Mouse (Mus musculus): ENCODE measurements at regions not wholly inside any gene's neighbourhood (a gene's known extent, or its start where the extent isn't known, plus 50 kb on each side); places are given as distances from the start of the nearest gene placed in this dataset.

GRCm38 (mm10) chr6:31190070-31190469, 208.5 kb upstream of the Mkln1 start:
- Histone ChIP-seq H3K27ac (ENCODE audit: low read length) (no peak overlapping the region), H3K36me3 (ENCODE audit: insufficient read depth, low read length) (no peaks in the 10 kb centered on the region), H3K9me3 (ENCODE audit: low read length) (no peaks in the 10 kb centered on the region), H3K27me3 (ENCODE audit: insufficient read depth, low read length) (no peaks in the 10 kb centered on the region), H3K4me2 (replicated peaks; ENCODE audit: low read depth, low read length) (no peak overlapping the region), H3K4me1 (ENCODE audit: insufficient read depth, low read length) (no peaks in the 10 kb centered on the region), H3K9ac (replicated peaks; ENCODE audit: low read length) (no peak overlapping the region), H3K4me3 (ENCODE audit: low read length) (no peak overlapping the region)
- no peak for ATAC-seq (ENCODE audit: low FRiP score, low TSS enrichment)
- 77% methylated on average over 5 of the region's 5 CpGs for WGBS

- no peak overlapping the region for H3K27ac ChIP-seq (ENCODE audit: low read length)
- no peak overlapping the region for H3K4me3 ChIP-seq (ENCODE audit: low read length)
- H3K27me3 ChIP-seq (ENCODE audit: insufficient read depth, low read length), result no peaks in the 10 kb centered on the region
- no peak overlapping the region for H3K4me2 ChIP-seq (replicated peaks; ENCODE audit: low read depth, low read length)
- ATAC-seq (ENCODE audit: low FRiP score, low TSS enrichment), result no peak
- H3K36me3 ChIP-seq (ENCODE audit: insufficient read depth, low read length), result no peaks in the 10 kb centered on the region
- WGBS, result 47% methylated on average over 5 of the region's 5 CpGs
- no peaks in the 10 kb centered on the region for H3K4me1 ChIP-seq (ENCODE audit: insufficient read depth, low read length)
- H3K9me3 ChIP-seq (ENCODE audit: low read length), result no peaks in the 10 kb centered on the region
- H3K9ac ChIP-seq (replicated peaks; ENCODE audit: low read length), result no peak overlapping the region
Observed at GRCm38 (mm10) chr6:31190628-31191373, 207.7 kb upstream of the Mkln1 start.

GRCm38 (mm10) chr6:31191577-31191976, 207.0 kb upstream of the Mkln1 start:
- no peak for ATAC-seq (ENCODE audit: low FRiP score, low TSS enrichment)
- no peak overlapping the region for H3K4me3 ChIP-seq (ENCODE audit: low read length)
- no peaks in the 10 kb centered on the region for H3K27me3 ChIP-seq (ENCODE audit: insufficient read depth, low read length)
- H3K9me3 ChIP-seq (ENCODE audit: low read length), result no peaks in the 10 kb centered on the region
- no peak overlapping the region for H3K4me2 ChIP-seq (replicated peaks; ENCODE audit: low read depth, low read length)
- no peaks in the 10 kb centered on the region for H3K36me3 ChIP-seq (ENCODE audit: insufficient read depth, low read length)
- H3K9ac ChIP-seq (replicated peaks; ENCODE audit: low read length), result no peak overlapping the region
- H3K27ac ChIP-seq (ENCODE audit: low read length), result no peak overlapping the region
- WGBS, result 91% methylated on average over 14 of the region's 14 CpGs
- no peaks in the 10 kb centered on the region for H3K4me1 ChIP-seq (ENCODE audit: insufficient read depth, low read length)

- H3K9me3 ChIP-seq (ENCODE audit: low read length), result no peaks in the 10 kb centered on the region
- no peak overlapping the region for H3K27ac ChIP-seq (ENCODE audit: low read length)
- H3K4me2 ChIP-seq (replicated peaks; ENCODE audit: low read depth, low read length), result no peak overlapping the region
- no peaks in the 10 kb centered on the region for H3K27me3 ChIP-seq (ENCODE audit: insufficient read depth, low read length)
- H3K4me1 ChIP-seq (ENCODE audit: insufficient read depth, low read length), result no peaks in the 10 kb centered on the region
- no peak overlapping the region for H3K9ac ChIP-seq (replicated peaks; ENCODE audit: low read length)
- no peak overlapping the region for H3K4me3 ChIP-seq (ENCODE audit: low read length)
- no peaks in the 10 kb centered on the region for H3K36me3 ChIP-seq (ENCODE audit: insufficient read depth, low read length)
- 92% methylated on average over 4 of the region's 4 CpGs for WGBS
- no peak for ATAC-seq (ENCODE audit: low FRiP score, low TSS enrichment)
Observed at GRCm38 (mm10) chr6:31192197-31192596, 206.3 kb upstream of the Mkln1 start.

GRCm38 (mm10) chr6:31193202-31193601, 205.3 kb upstream of the Mkln1 start:
- H3K27me3 ChIP-seq (ENCODE audit: insufficient read depth, low read length), result no peaks in the 10 kb centered on the region
- H3K4me3 ChIP-seq (ENCODE audit: low read length), result no peak overlapping the region
- H3K4me1 ChIP-seq (ENCODE audit: insufficient read depth, low read length), result no peaks in the 10 kb centered on the region
- H3K9ac ChIP-seq (replicated peaks; ENCODE audit: low read length), result no peak overlapping the region
- H3K9me3 ChIP-seq (ENCODE audit: low read length), result no peaks in the 10 kb centered on the region
- no peaks in the 10 kb centered on the region for H3K36me3 ChIP-seq (ENCODE audit: insufficient read depth, low read length)
- ATAC-seq (ENCODE audit: low FRiP score, low TSS enrichment), result no peak
- no peak overlapping the region for H3K4me2 ChIP-seq (replicated peaks; ENCODE audit: low read depth, low read length)
- no peak overlapping the region for H3K27ac ChIP-seq (ENCODE audit: low read length)
- WGBS, result 78% methylated on average over 5 of the region's 5 CpGs

GRCm38 (mm10) chr6:31197631-31198338, 200.8 kb upstream of the Mkln1 start:
- H3K9me3 ChIP-seq (ENCODE audit: low read length), result no peaks in the 10 kb centered on the region
- H3K9ac ChIP-seq (replicated peaks; ENCODE audit: low read length), result no peak overlapping the region
- no peaks in the 10 kb centered on the region for H3K4me1 ChIP-seq (ENCODE audit: insufficient read depth, low read length)
- H3K4me2 ChIP-seq (replicated peaks; ENCODE audit: low read depth, low read length), result no peak overlapping the region
- H3K36me3 ChIP-seq (ENCODE audit: insufficient read depth, low read length), result no peaks in the 10 kb centered on the region
- WGBS, result 62% methylated on average over 4 of the region's 4 CpGs
- no peak overlapping the region for H3K27ac ChIP-seq (ENCODE audit: low read length)
- no peak overlapping the region for H3K4me3 ChIP-seq (ENCODE audit: low read length)
- no peak for ATAC-seq (ENCODE audit: low FRiP score, low TSS enrichment)
- H3K27me3 ChIP-seq (ENCODE audit: insufficient read depth, low read length), result no peaks in the 10 kb centered on the region

GRCm38 (mm10) chr6:31198340-31198739, 200.2 kb upstream of the Mkln1 start:
- no peak for ATAC-seq (ENCODE audit: low FRiP score, low TSS enrichment)
- Histone ChIP-seq H3K4me3 (ENCODE audit: low read length) (no peak overlapping the region), H3K4me1 (ENCODE audit: insufficient read depth, low read length) (no peaks in the 10 kb centered on the region), H3K4me2 (replicated peaks; ENCODE audit: low read depth, low read length) (no peak overlapping the region), H3K9ac (replicated peaks; ENCODE audit: low read length) (no peak overlapping the region), H3K27ac (ENCODE audit: low read length) (no peak overlapping the region), H3K36me3 (ENCODE audit: insufficient read depth, low read length) (no peaks in the 10 kb centered on the region), H3K9me3 (ENCODE audit: low read length) (no peaks in the 10 kb centered on the region), H3K27me3 (ENCODE audit: insufficient read depth, low read length) (no peaks in the 10 kb centered on the region)
- 66% methylated on average over 8 of the region's 8 CpGs for WGBS

GRCm38 (mm10) chr6:31200705-31201104, 197.8 kb upstream of the Mkln1 start:
- no peak for ATAC-seq (ENCODE audit: low FRiP score, low TSS enrichment)
- 84% methylated on average over 3 of the region's 3 CpGs for WGBS
- H3K36me3 ChIP-seq (ENCODE audit: insufficient read depth, low read length), result no peaks in the 10 kb centered on the region

GRCm38 (mm10) chr6:31201375-31201972, 197.1 kb upstream of the Mkln1 start:
- ATAC-seq (ENCODE audit: low FRiP score, low TSS enrichment), result no peak
- no peak overlapping the region for H3K4me3 ChIP-seq (ENCODE audit: low read length)
- 82% methylated on average over 4 of the region's 4 CpGs for WGBS

More at GRCm38 (mm10) chr6:31200705-31201104, 197.8 kb upstream of the Mkln1 start:
- Histone ChIP-seq H3K4me2 (replicated peaks; ENCODE audit: low read depth, low read length) (no peak overlapping the region), H3K27ac (ENCODE audit: low read length) (no peak overlapping the region), H3K4me1 (ENCODE audit: insufficient read depth, low read length) (no peaks in the 10 kb centered on the region), H3K27me3 (ENCODE audit: insufficient read depth, low read length) (no peaks in the 10 kb centered on the region), H3K9ac (replicated peaks; ENCODE audit: low read length) (no peak overlapping the region), H3K4me3 (ENCODE audit: low read length) (no peak overlapping the region), H3K9me3 (ENCODE audit: low read length) (no peaks in the 10 kb centered on the region)

GRCm38 (mm10) chr6:31202594-31202993, 195.9 kb upstream of the Mkln1 start:
- no peaks in the 10 kb centered on the region for H3K27me3 ChIP-seq (ENCODE audit: insufficient read depth, low read length)
- H3K4me1 ChIP-seq (ENCODE audit: insufficient read depth, low read length), result no peaks in the 10 kb centered on the region
- no peaks in the 10 kb centered on the region for H3K9me3 ChIP-seq (ENCODE audit: low read length)
- no peak overlapping the region for H3K4me2 ChIP-seq (replicated peaks; ENCODE audit: low read depth, low read length)
- no peak overlapping the region for H3K4me3 ChIP-seq (ENCODE audit: low read length)
- H3K36me3 ChIP-seq (ENCODE audit: insufficient read depth, low read length), result no peaks in the 10 kb centered on the region
- no peak for ATAC-seq (ENCODE audit: low FRiP score, low TSS enrichment)
- no peak overlapping the region for H3K9ac ChIP-seq (replicated peaks; ENCODE audit: low read length)
- H3K27ac ChIP-seq (ENCODE audit: low read length), result no peak overlapping the region

More at GRCm38 (mm10) chr6:31201375-31201972, 197.1 kb upstream of the Mkln1 start:
- Histone ChIP-seq H3K27ac (ENCODE audit: low read length) (no peak overlapping the region), H3K4me1 (ENCODE audit: insufficient read depth, low read length) (no peaks in the 10 kb centered on the region), H3K9ac (replicated peaks; ENCODE audit: low read length) (no peak overlapping the region), H3K27me3 (ENCODE audit: insufficient read depth, low read length) (no peaks in the 10 kb centered on the region), H3K4me2 (replicated peaks; ENCODE audit: low read depth, low read length) (no peak overlapping the region), H3K9me3 (ENCODE audit: low read length) (no peaks in the 10 kb centered on the region), H3K36me3 (ENCODE audit: insufficient read depth, low read length) (no peaks in the 10 kb centered on the region)
